Mouse (Mus musculus) neural tube, embryonic 15.5 days (tissue): ENCODE results near the gene Usp22. TPM values are rescaled to one million over a fixed set of nuclear protein-coding genes. Genes with fewer than 3 reads are reported as not detected.
"Not testable (repeated sequence)": the region's sequence is repeated elsewhere in the genome, so short reads cannot be mapped to it uniquely, and the experiment has no call there.

Experiments
- ATAC-seq: fragments of 200-750 bp; cut with Nextera tagmentation; 2 replicates; pipeline ENCODE4 v1.8.0; 2017; ENCODE audit warnings: mild to moderate bottlenecking, moderate TSS enrichment, moderate library complexity; ENCODE audit not compliant: low FRiP score
- H3K27ac ChIP-seq: fragments of 300-500 bp; sonication (generic); replicated peaks from 2 replicates; pipeline ENCODE4 v1.5.1; 2015; ENCODE audit warnings: mild to moderate bottlenecking, inconsistent platforms
- H3K27me3 ChIP-seq: fragments of 300-500 bp; sonication (generic); replicated peaks from 2 replicates; pipeline ENCODE4 v1.6.1; 2015; ENCODE audit warnings: inconsistent platforms
- H3K36me3 ChIP-seq: fragments of 300-500 bp; sonication (generic); 2 replicates; pipeline ENCODE4 v1.6.1; 2015; ENCODE audit warnings: inconsistent platforms
- H3K4me1 ChIP-seq: fragments of 300-500 bp; sonication (generic); 2 replicates; pipeline ENCODE4 v1.6.1; 2015; ENCODE audit warnings: inconsistent platforms
- H3K4me2 ChIP-seq: fragments of 300-500 bp; sonication (generic); 2 replicates; pipeline ENCODE4 v1.6.1; 2015; ENCODE audit warnings: inconsistent platforms, mild to moderate bottlenecking, moderate library complexity
- H3K4me3 ChIP-seq: fragments of 300-500 bp; sonication (generic); replicated peaks from 2 replicates; pipeline ENCODE4 v1.5.1; 2015; ENCODE audit warnings: mild to moderate bottlenecking, inconsistent platforms
- H3K9ac ChIP-seq: fragments of 300-500 bp; sonication (generic); replicated peaks from 2 replicates; pipeline ENCODE4 v1.6.1; 2015; ENCODE audit warnings: mild to moderate bottlenecking, inconsistent platforms
- H3K9me3 ChIP-seq: fragments of 300-500 bp; sonication (generic); replicated peaks from 2 replicates; pipeline ENCODE4 v1.6.1; 2016; ENCODE audit warnings: inconsistent platforms
- WGBS: fragments of 180-500 bp; shearing (Covaris S2); methylation state at CpG from one replicate; pipeline ENCODE4 v1.1.7; 2015; ENCODE audit warnings: mixed read lengths; 5-methylcytosine and 5-hydroxymethylcytosine counted together
- polyA plus RNA-seq: library from polyadenylated mRNA; unstranded; fragments of >200 nt; fragmentation: Nextera tagmentation; extraction: Ambion mirVana; gene quantifications from 2 replicates; pipeline ENCODE4 v1.2.1, GENCODE M21; 2015

Gene Usp22
- polyA plus RNA-seq, 1 experiment from 2014 or later: 358 TPM

DNA sequence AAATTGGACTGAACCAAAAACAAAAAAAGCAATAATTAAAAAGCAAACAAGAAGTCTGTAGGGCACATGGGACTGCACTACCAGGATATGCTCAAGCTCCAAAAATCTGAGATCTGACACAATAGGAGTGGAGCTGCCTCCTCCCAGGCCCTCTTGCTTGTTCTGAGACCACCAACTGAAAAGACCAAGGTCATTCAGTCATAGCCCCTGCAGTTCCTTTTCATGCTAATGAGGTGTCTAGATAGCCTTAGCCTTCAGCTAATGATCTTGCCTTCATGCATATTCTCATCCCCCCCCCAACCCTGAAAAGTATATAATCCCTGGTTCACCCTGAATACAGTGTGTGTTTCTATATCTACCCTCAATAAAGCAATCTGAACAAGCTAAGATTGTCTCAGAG lies 6.8 kb upstream of the Usp22 start:
- no peak for ATAC-seq
- no peaks in the 10 kb centered on the region for H3K27me3 ChIP-seq
- no peaks in the 10 kb centered on the region for H3K9me3 ChIP-seq
- no peaks in the 10 kb centered on the region for H3K36me3 ChIP-seq
- H3K27ac ChIP-seq: no peak overlapping the region
- H3K4me2 ChIP-seq: no peak overlapping the region
- H3K4me1 ChIP-seq: 0 out of 2 replicates have a peak, but pooled peaks cover 6% of the 10 kb centered on the region
- no peak overlapping the region for H3K9ac ChIP-seq
- H3K4me3 ChIP-seq: no peak overlapping the region

GRCm38 (mm10) chr11:61180361-61180760 lies 5.5 kb upstream of the Usp22 start:
- Histone ChIP-seq H3K36me3 (no peaks in the 10 kb centered on the region), H3K4me1 (peaks cover 13% of the 10 kb centered on the region), H3K4me2 (no peak overlapping the region), H3K9me3 (no peaks in the 10 kb centered on the region), H3K27ac (peak overlapping the region; percentile 65), H3K9ac (no peak overlapping the region), H3K4me3 (no peak overlapping the region), H3K27me3 (no peaks in the 10 kb centered on the region)
- ATAC-seq: no peak
- WGBS: 58% methylated on average over 3 of the region's 3 CpGs

GRCm38 (mm10) chr11:61176321-61176720 lies 1.5 kb upstream of the Usp22 start:
- no peak for ATAC-seq
- 0 out of 2 replicates have a peak overlapping the region, but pooled peaks have one; percentile 50 for H3K4me2 ChIP-seq
- no peaks in the 10 kb centered on the region for H3K36me3 ChIP-seq
- H3K27me3 ChIP-seq: no peaks in the 10 kb centered on the region
- H3K9me3 ChIP-seq: no peaks in the 10 kb centered on the region
- H3K9ac ChIP-seq: no peak overlapping the region
- H3K27ac ChIP-seq: peak overlapping the region; percentile 88
- H3K4me1 ChIP-seq: peaks cover 35% of the 10 kb centered on the region
- H3K4me3 ChIP-seq: no peak overlapping the region
- WGBS: 94% methylated on average over 1 of the region's 1 CpGs

GRCm38 (mm10) chr11:61175778-61176177 lies 923 bp upstream of the Usp22 start:
- Histone ChIP-seq H3K9ac (no peak overlapping the region), H3K9me3 (no peaks in the 10 kb centered on the region), H3K4me3 (no peak overlapping the region), H3K27me3 (no peaks in the 10 kb centered on the region), H3K4me1 (peaks cover 40% of the 10 kb centered on the region), H3K27ac (peak overlapping the region; percentile 88), H3K4me2 (peak overlapping the region; percentile 50), H3K36me3 (no peaks in the 10 kb centered on the region)
- WGBS: 62% methylated on average over 5 of the region's 5 CpGs
- no peak for ATAC-seq

- Histone ChIP-seq H3K27me3 (no peaks in the 10 kb centered on the region), H3K4me1 (peaks cover 47% of the 10 kb centered on the region), H3K36me3 (no peaks in the 10 kb centered on the region), H3K27ac (peak overlapping the region; percentile 97), H3K4me3 (peak overlapping the region; percentile 79), H3K9me3 (no peaks in the 10 kb centered on the region), H3K4me2 (peak overlapping the region; percentile 69), H3K9ac (peak overlapping the region; percentile 99)
- peak; percentile 53 for ATAC-seq
- 0% methylated on average over 28 of the region's 28 CpGs for WGBS
These were observed 499 bp downstream of the Usp22 start for GRCm38 (mm10) chr11:61174291-61174820.

GRCm38 (mm10) chr11:61173477-61173876 lies 1.4 kb downstream of the Usp22 start:
- 31% methylated on average over 15 of the region's 15 CpGs for WGBS
- peak overlapping the region; percentile 79 for H3K4me3 ChIP-seq
- H3K36me3 ChIP-seq, ATAC-seq, H3K27me3 ChIP-seq, H3K9me3 ChIP-seq: not testable (repeated sequence)
- peak overlapping the region; percentile 69 for H3K4me2 ChIP-seq
- peak overlapping the region; percentile 42 for H3K9ac ChIP-seq
- peaks cover 56% of the 10 kb centered on the region for H3K4me1 ChIP-seq
- H3K27ac ChIP-seq: 0 out of 2 replicates have a peak overlapping the region, but pooled peaks have one; percentile 18

GRCm38 (mm10) chr11:61170184-61170583 lies 4.7 kb downstream of the Usp22 start:
- H3K4me3 ChIP-seq: no peak overlapping the region
- no peaks in the 10 kb centered on the region for H3K9me3 ChIP-seq
- H3K9ac ChIP-seq: no peak overlapping the region
- 68% methylated on average over 5 of the region's 5 CpGs for WGBS
- no peak overlapping the region for H3K27ac ChIP-seq
- H3K4me1 ChIP-seq: peaks cover 60% of the 10 kb centered on the region
- no peak for ATAC-seq
- peak overlapping the region; percentile 69 for H3K4me2 ChIP-seq
- no peaks in the 10 kb centered on the region for H3K27me3 ChIP-seq
- peaks cover 24% of the 10 kb centered on the region for H3K36me3 ChIP-seq

GRCm38 (mm10) chr11:61164881-61165280 lies 10.0 kb downstream of the Usp22 start:
- no peak for ATAC-seq
- Histone ChIP-seq H3K4me3 (no peak overlapping the region), H3K27me3 (no peaks in the 10 kb centered on the region), H3K27ac (no peak overlapping the region), H3K4me2 (no peak overlapping the region), H3K36me3 (peaks cover 77% of the 10 kb centered on the region), H3K4me1 (peaks cover 26% of the 10 kb centered on the region), H3K9ac (no peak overlapping the region), H3K9me3 (no peaks in the 10 kb centered on the region)
- 95% methylated on average over 10 of the region's 10 CpGs for WGBS

DNA sequence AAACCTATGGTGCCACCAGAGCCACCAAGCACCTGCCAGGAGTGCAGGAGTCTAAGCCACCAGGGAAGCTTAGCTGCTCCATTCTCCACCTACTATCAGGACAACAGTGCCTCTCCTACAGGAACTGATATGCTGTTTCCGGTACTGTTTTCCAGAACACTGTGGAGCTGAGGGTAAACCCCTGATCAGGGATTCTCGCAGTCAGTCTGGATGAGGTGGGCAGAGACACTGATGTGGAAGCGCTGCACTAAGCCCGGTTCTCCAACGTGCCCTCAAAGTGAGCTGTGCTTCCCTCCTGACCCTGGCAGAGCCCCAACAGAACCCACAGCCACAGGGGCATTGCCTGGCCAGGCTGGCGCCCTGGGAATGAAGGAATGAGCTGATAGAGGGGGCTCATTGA lies 10.5 kb downstream of the Usp22 start:
- Histone ChIP-seq H3K27ac (no peak overlapping the region), H3K27me3 (no peaks in the 10 kb centered on the region), H3K9me3 (no peaks in the 10 kb centered on the region), H3K4me1 (peaks cover 21% of the 10 kb centered on the region), H3K4me2 (no peak overlapping the region), H3K9ac (no peak overlapping the region), H3K4me3 (no peak overlapping the region), H3K36me3 (peaks cover 82% of the 10 kb centered on the region)
- ATAC-seq: no peak
- 94% methylated on average over 6 of the region's 6 CpGs for WGBS

GRCm38 (mm10) chr11:61163341-61163740 lies 11.5 kb downstream of the Usp22 start:
- Histone ChIP-seq H3K27ac (no peak overlapping the region), H3K4me1 (peaks cover 10% of the 10 kb centered on the region), H3K9me3 (no peaks in the 10 kb centered on the region), H3K9ac (no peak overlapping the region), H3K36me3 (peaks cover 92% of the 10 kb centered on the region), H3K27me3 (no peaks in the 10 kb centered on the region), H3K4me2 (no peak overlapping the region), H3K4me3 (no peak overlapping the region)
- 87% methylated on average over 3 of the region's 3 CpGs for WGBS
- ATAC-seq: no peak

GRCm38 (mm10) chr11:61162776-61163175 lies 12.1 kb downstream of the Usp22 start:
- no peak for ATAC-seq
- no peak overlapping the region for H3K4me3 ChIP-seq
- H3K36me3 ChIP-seq: peaks cover 98% of the 10 kb centered on the region
- H3K9me3 ChIP-seq: no peaks in the 10 kb centered on the region
- no peaks in the 10 kb centered on the region for H3K27me3 ChIP-seq
- 98% methylated on average over 14 of the region's 14 CpGs for WGBS
- H3K9ac ChIP-seq: no peak overlapping the region
- peaks cover 5% of the 10 kb centered on the region; the same call in 1 of the 2 replicates for H3K4me1 ChIP-seq
- no peak overlapping the region for H3K27ac ChIP-seq
- no peak overlapping the region for H3K4me2 ChIP-seq

DNA sequence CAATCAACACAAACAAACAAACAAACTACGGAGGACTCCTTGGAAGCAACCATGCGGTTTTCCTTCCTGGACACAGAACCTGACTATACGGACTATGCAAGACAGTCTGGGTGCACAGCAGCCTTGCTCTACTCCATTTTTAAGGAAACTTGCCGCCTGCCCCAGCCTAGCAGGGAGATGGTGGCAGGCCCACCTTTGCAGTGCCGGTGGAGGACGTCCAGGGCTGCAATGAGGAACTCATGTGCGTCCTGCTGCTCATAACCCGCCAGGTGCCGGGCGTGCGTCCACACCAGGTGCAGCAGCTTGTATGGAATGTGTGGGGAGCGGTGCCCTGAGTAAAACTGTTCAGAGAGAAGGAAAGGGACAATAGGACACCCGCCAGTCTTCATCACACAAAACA lies 13.7 kb downstream of the Usp22 start:
- Histone ChIP-seq H3K4me2 (no peak overlapping the region), H3K27ac (no peak overlapping the region), H3K27me3 (no peaks in the 10 kb centered on the region), H3K4me1 (no peaks in the 10 kb centered on the region), H3K4me3 (no peak overlapping the region), H3K36me3 (peaks cover 99% of the 10 kb centered on the region), H3K9me3 (no peaks in the 10 kb centered on the region), H3K9ac (no peak overlapping the region)
- 94% methylated on average over 13 of the region's 13 CpGs for WGBS
- ATAC-seq: no peak
